In genomic region chr7:80113989-80114388, GRCm38 (mm10) we compare ENCODE assay signal across 8 mouse cellular contexts. TPM values are rescaled to one million over a fixed set of nuclear protein-coding genes. Genes with fewer than 3 reads are reported as not detected.
DNase-seq lines count a peak whose midpoint lies in the region; ATAC-seq and TF ChIP-seq lines count a peak whose summit lies in the region.

No protein-coding gene starts in this region.

- H3K27me3 ChIP-seq in G1E (ENCODE audit: insufficient read depth, low read length), result no peaks in the 10 kb centered on the region; the same call in 1 of the 2 replicates
- no peaks in the 10 kb centered on the region for H3K27me3 ChIP-seq in forebrain, embryonic 14.5 days (replicated peaks; ENCODE audit: control insufficient read depth, insufficient read depth, low read length)
- H3K27me3 ChIP-seq in hindbrain, embryonic 11.5 days (ENCODE audit: control insufficient read depth, insufficient read depth, low read length), result no peaks in the 10 kb centered on the region
- no peaks in the 10 kb centered on the region for H3K27me3 ChIP-seq in limb, embryonic 12.5 days
- H3K27me3 ChIP-seq in midbrain, embryonic 14.5 days (ENCODE audit: control insufficient read depth, insufficient read depth, low read length), result no peaks in the 10 kb centered on the region

- peaks cover 23% of the 10 kb centered on the region for H3K36me3 ChIP-seq in G1E (replicated peaks)
- peaks cover 15% of the 10 kb centered on the region for H3K36me3 ChIP-seq in forebrain, embryonic 14.5 days (ENCODE audit: control insufficient read depth, insufficient read depth, low read length)
- no peaks in the 10 kb centered on the region for H3K36me3 ChIP-seq in hindbrain, embryonic 11.5 days (ENCODE audit: control insufficient read depth, insufficient read depth, low read length)
- peaks cover 26% of the 10 kb centered on the region for H3K36me3 ChIP-seq in limb, embryonic 12.5 days
- no peaks in the 10 kb centered on the region for H3K36me3 ChIP-seq in midbrain, embryonic 14.5 days (ENCODE audit: control insufficient read depth, insufficient read depth, low read length)

- no peaks in the 10 kb centered on the region for H3K9me3 ChIP-seq in G1E (replicated peaks)
- no peaks in the 10 kb centered on the region for H3K9me3 ChIP-seq in forebrain, embryonic 14.5 days (replicated peaks; ENCODE audit: control insufficient read depth, low read length)
- no peaks in the 10 kb centered on the region for H3K9me3 ChIP-seq in hindbrain, embryonic 11.5 days (ENCODE audit: control insufficient read depth, low read length)
- H3K9me3 ChIP-seq in limb, embryonic 12.5 days, result no peaks in the 10 kb centered on the region
- H3K9me3 ChIP-seq in midbrain, embryonic 14.5 days (ENCODE audit: control insufficient read depth, low read length), result no peaks in the 10 kb centered on the region

- no peak for ATAC-seq in G1E (ENCODE audit: extremely low read depth, insufficient number of reproducible peaks, low FRiP score, poor library complexity, severe bottlenecking)
- peak; percentile 5; the same call in 1 of the 2 replicates for ATAC-seq in forebrain, embryonic 14.5 days
- 0 out of 2 replicates have a peak, but pooled peaks have one; percentile 12 for ATAC-seq in hindbrain, embryonic 11.5 days (ENCODE audit: low FRiP score)
- no peak for ATAC-seq in limb, embryonic 12.5 days (ENCODE audit: insufficient number of reproducible peaks, insufficient read depth, low FRiP score, low TSS enrichment, low read depth)
- no peak for ATAC-seq in midbrain, embryonic 14.5 days (ENCODE audit: low FRiP score, low TSS enrichment)

- peak overlapping the region; percentile 89; the same call in 1 of the 2 replicates for H3K4me3 ChIP-seq in G1E (ENCODE audit: low read depth, low read length)
- peak overlapping the region; percentile 89 for H3K4me3 ChIP-seq in forebrain, embryonic 14.5 days (ENCODE audit: low read depth, low read length)
- H3K4me3 ChIP-seq in hindbrain, embryonic 11.5 days (ENCODE audit: low read depth, low read length), result peak overlapping the region; percentile 95
- H3K4me3 ChIP-seq in limb, embryonic 12.5 days (replicated peaks), result peak overlapping the region; percentile 96
- peak overlapping the region; percentile 82 for H3K4me3 ChIP-seq in midbrain, embryonic 14.5 days (replicated peaks; ENCODE audit: low read depth, low read length)

- H3K4me1 ChIP-seq in G1E (ENCODE audit: insufficient read depth, low read depth, low read length), result peaks cover 59% of the 10 kb centered on the region
- H3K4me1 ChIP-seq in forebrain, embryonic 14.5 days (ENCODE audit: control insufficient read depth, insufficient read depth, low read length), result peaks cover 24% of the 10 kb centered on the region
- no peaks in the 10 kb centered on the region for H3K4me1 ChIP-seq in hindbrain, embryonic 11.5 days (replicated peaks; ENCODE audit: control insufficient read depth, insufficient read depth, low read length)
- peaks cover 39% of the 10 kb centered on the region for H3K4me1 ChIP-seq in limb, embryonic 12.5 days (replicated peaks)
- H3K4me1 ChIP-seq in midbrain, embryonic 14.5 days (ENCODE audit: control insufficient read depth, insufficient read depth, low read length), result peaks cover 24% of the 10 kb centered on the region

- H3K9ac ChIP-seq in forebrain, embryonic 14.5 days (ENCODE audit: low read length), result peak overlapping the region; percentile 96
- H3K9ac ChIP-seq in hindbrain, embryonic 11.5 days (ENCODE audit: low read depth, low read length), result peak overlapping the region; percentile 96
- H3K9ac ChIP-seq in limb, embryonic 12.5 days (replicated peaks), result peak overlapping the region; percentile 97
- peak overlapping the region; percentile 98 for H3K9ac ChIP-seq in midbrain, embryonic 14.5 days (replicated peaks; ENCODE audit: low read length)

- TF ChIP-seq CTCF in G1E (IDR thresholded peaks at IDR 0.05; ENCODE audit: low read depth, low read length), result no peak

- H3K4me2 ChIP-seq in forebrain, embryonic 14.5 days (ENCODE audit: low read length), result peak overlapping the region; percentile 77
- H3K4me2 ChIP-seq in hindbrain, embryonic 11.5 days (replicated peaks; ENCODE audit: low read depth, low read length), result peak overlapping the region; percentile 93
- H3K4me2 ChIP-seq in limb, embryonic 12.5 days, result peak overlapping the region; percentile 88
- peak overlapping the region; percentile 61 for H3K4me2 ChIP-seq in midbrain, embryonic 14.5 days (ENCODE audit: low read length)

- DNase-seq in 3134 (ENCODE audit: extremely low read depth, insufficient read length, low spot score), result peak; percentile 50
- DNase-seq in G1E (ENCODE audit: low spot score), result no peak
- DNase-seq in forebrain, embryonic 14.5 days (ENCODE audit: low spot score), result no peak
- peak; percentile 51 for DNase-seq in hindbrain, embryonic 11.5 days (ENCODE audit: low spot score)
- no peak for DNase-seq in midbrain, embryonic 14.5 days
- no peak for DNase-seq in thymus, postnatal 4 days
- no peak for DNase-seq in c-Kit-positive CD71-positive TER-119-positive erythroid progenitor cells, embryonic 14.5 days (ENCODE audit: low spot score)

- 4% methylated on average over 10 of the region's 10 CpGs for WGBS in forebrain, embryonic 14.5 days
- 5% methylated on average over 10 of the region's 10 CpGs for WGBS in hindbrain, embryonic 11.5 days
- 12% methylated on average over 10 of the region's 10 CpGs for whole genome bisulfite sequencing in limb, embryonic 12.5 days
- 6% methylated on average over 10 of the region's 10 CpGs for WGBS in midbrain, embryonic 14.5 days

- peak overlapping the region; percentile 97 for H3K27ac ChIP-seq in forebrain, embryonic 14.5 days (ENCODE audit: low read depth, low read length)
- H3K27ac ChIP-seq in hindbrain, embryonic 11.5 days (ENCODE audit: low read depth, low read length), result peak overlapping the region; percentile 94
- H3K27ac ChIP-seq in limb, embryonic 12.5 days, result peak overlapping the region; percentile 97
- H3K27ac ChIP-seq in midbrain, embryonic 14.5 days (replicated peaks; ENCODE audit: low read depth, low read length), result peak overlapping the region; percentile 97

RNA-seq across cellular contexts. Expression of gene Idh2, which starts 1.2 kb away (rescaled TPM):
- total RNA-seq in G1E (2014; fragmentation: Nextera tagmentation), result 58.5 and 87.5 TPM in 2 replicates
- total RNA-seq in G1E (2017), result 98.7 and 106 TPM in 2 replicates
- 90.0 and 114 TPM in 2 replicates for polyA plus RNA-seq in G1E (2012)
- polyA plus RNA-seq in forebrain, embryonic 14.5 days (2014; fragmentation: Nextera tagmentation; extraction: Ambion mirVana), result 315 and 338 TPM in 2 replicates
- 331 and 352 TPM in 2 replicates for polyA plus RNA-seq in hindbrain, embryonic 11.5 days (2014; fragmentation: Nextera tagmentation; extraction: Ambion mirVana)
- polyA plus RNA-seq in limb, embryonic 12.5 days (2016; fragmentation: Nextera tagmentation; extraction: Ambion mirVana), result 555 and 566 TPM in 2 replicates
- 203 and 232 TPM in 2 replicates for polyA plus RNA-seq in midbrain, embryonic 14.5 days (2014; fragmentation: Nextera tagmentation; extraction: Ambion mirVana)

Comparison
In these comparisons a context has a peak if more than half of its experiments do, and no peak if none do; other contexts are left out.
1. DNase-seq: peak in 3134 (single experiment) and hindbrain, embryonic 11.5 days (single experiment); none in G1E (single experiment), forebrain, embryonic 14.5 days (single experiment), midbrain, embryonic 14.5 days (single experiment), thymus, postnatal 4 days (single experiment) and c-Kit-positive CD71-positive TER-119-positive erythroid progenitor cells, embryonic 14.5 days (single experiment).
2. ATAC-seq: peak in forebrain, embryonic 14.5 days (single experiment) and hindbrain, embryonic 11.5 days (single experiment); none in G1E (single experiment), limb, embryonic 12.5 days (single experiment) and midbrain, embryonic 14.5 days (single experiment).
3. Peak in every context shown above with its lines, with median percentiles within 50 percentile points of each other: H3K4me3 ChIP-seq, H3K27ac ChIP-seq, H3K4me2 ChIP-seq and H3K9ac ChIP-seq.